Comparison of ENCODE assay signal across 29 mouse cellular contexts in the genomic region with DNA sequence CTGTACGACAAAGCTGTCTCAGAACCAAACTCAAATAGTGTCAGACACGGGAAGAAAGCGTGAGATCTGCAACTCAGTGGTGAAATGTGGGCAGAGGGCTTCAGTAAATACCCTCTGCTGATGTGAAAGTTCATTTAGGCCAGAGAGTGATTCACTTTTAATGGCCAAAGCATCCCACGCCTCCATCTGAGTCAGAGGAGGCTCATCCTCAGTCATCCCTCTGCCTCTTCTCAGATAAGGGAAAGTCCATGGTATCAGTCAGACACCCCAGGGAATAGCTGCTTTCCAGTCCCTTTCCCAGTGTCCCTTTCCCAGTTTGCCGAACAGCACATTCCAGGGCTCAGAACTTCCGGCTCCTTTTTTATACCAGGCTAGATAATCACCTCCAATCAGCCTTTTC. TPM values are rescaled to one million over a fixed set of nuclear protein-coding genes. Genes with fewer than 3 reads are reported as not detected.
DNase-seq lines count a peak whose midpoint lies in the region; ATAC-seq and TF ChIP-seq lines count a peak whose summit lies in the region.
"Had no signal": no experiment of that assay in that cellular context is flagged by ENCODE, and none has a peak within 500 bp of the region (broad histone marks: within the 10 kb centered on the region; RNA-seq: fewer than 3 reads in every experiment).

No protein-coding gene starts in this region.

- H3K4me2 ChIP-seq in embryonic facial prominence, embryonic 13.5 days: no peak overlapping the region
- no peak overlapping the region for H3K4me2 ChIP-seq in forebrain, embryonic 16.5 days (ENCODE audit: low read length)
- H3K4me2 ChIP-seq: embryonic facial prominence, embryonic 15.5 days; hindbrain, embryonic 13.5 days; kidney, embryonic 15.5 days; limb, embryonic 12.5 days; liver, embryonic 11.5 days; midbrain, embryonic 11.5 days; neural tube, embryonic 12.5 days had no signal

- TF ChIP-seq CTCF in Patski (IDR thresholded peaks at IDR 0.05): no peak

- H3K4me3 ChIP-seq in embryonic facial prominence, embryonic 13.5 days: no peak overlapping the region
- no peak overlapping the region for H3K4me3 ChIP-seq in embryonic facial prominence, embryonic 10.5 days
- no peak overlapping the region for H3K4me3 ChIP-seq in forebrain, embryonic 16.5 days (replicated peaks; ENCODE audit: low read length)
- H3K4me3 ChIP-seq: embryonic facial prominence, embryonic 15.5 days; hindbrain, embryonic 13.5 days; kidney, embryonic 15.5 days; limb, embryonic 12.5 days; neural tube, embryonic 12.5 days had no signal

- H3K9ac ChIP-seq in embryonic facial prominence, embryonic 13.5 days: no peak overlapping the region
- no peak overlapping the region for H3K9ac ChIP-seq in forebrain, embryonic 16.5 days (replicated peaks; ENCODE audit: low read depth, low read length)
- H3K9ac ChIP-seq: embryonic facial prominence, embryonic 15.5 days; forebrain, postnatal 0 days; hindbrain, embryonic 13.5 days; kidney, embryonic 15.5 days; limb, embryonic 12.5 days; liver, postnatal 0 days; neural tube, embryonic 12.5 days had no signal

- CTCF ChIA-PET in Patski (lab: Charles Lee): interaction anchor here (3.0 kb wide), 1 partner anchor 11 kb away, joined by 8 read pairs; no protein-coding TSS in a partner anchor

- peaks cover 32% of the 10 kb centered on the region for H3K4me1 ChIP-seq in embryonic facial prominence, embryonic 13.5 days
- H3K4me1 ChIP-seq in embryonic facial prominence, embryonic 10.5 days: peaks cover 13% of the 10 kb centered on the region; the same call in 1 of the 2 replicates
- H3K4me1 ChIP-seq in forebrain, embryonic 16.5 days (replicated peaks; ENCODE audit: control insufficient read depth, insufficient read depth, low read length): no peaks in the 10 kb centered on the region
- H3K4me1 ChIP-seq: hindbrain, embryonic 13.5 days; neural tube, embryonic 12.5 days had no signal

- H3K27ac ChIP-seq in embryonic facial prominence, embryonic 13.5 days: 0 out of 2 replicates have a peak overlapping the region, but pooled peaks have one; percentile 11
- H3K27ac ChIP-seq in embryonic facial prominence, embryonic 10.5 days (replicated peaks): no peak overlapping the region
- H3K27ac ChIP-seq in forebrain, embryonic 16.5 days (ENCODE audit: low read length): no peak overlapping the region
- H3K27ac ChIP-seq: hindbrain, embryonic 13.5 days; kidney, embryonic 15.5 days; limb, embryonic 12.5 days; neural tube, embryonic 12.5 days had no signal

- no peaks in the 10 kb centered on the region for H3K9me3 ChIP-seq in embryonic facial prominence, embryonic 13.5 days
- no peaks in the 10 kb centered on the region for H3K9me3 ChIP-seq in embryonic facial prominence, embryonic 10.5 days
- H3K9me3 ChIP-seq in forebrain, embryonic 16.5 days (ENCODE audit: control insufficient read depth, low read length): no peaks in the 10 kb centered on the region
- H3K9me3 ChIP-seq: embryonic facial prominence, embryonic 15.5 days; hindbrain, embryonic 13.5 days; kidney, embryonic 15.5 days; limb, embryonic 12.5 days; neural tube, embryonic 12.5 days had no signal

- H3K27me3 ChIP-seq in embryonic facial prominence, embryonic 13.5 days: no peaks in the 10 kb centered on the region
- no peaks in the 10 kb centered on the region for H3K27me3 ChIP-seq in embryonic facial prominence, embryonic 10.5 days (replicated peaks; ENCODE audit: low read depth, poor library complexity, severe bottlenecking)
- no peaks in the 10 kb centered on the region for H3K27me3 ChIP-seq in Patski
- no peaks in the 10 kb centered on the region for H3K27me3 ChIP-seq in forebrain, embryonic 16.5 days (replicated peaks; ENCODE audit: control insufficient read depth, insufficient read depth, low read length)
- H3K27me3 ChIP-seq: embryonic facial prominence, embryonic 15.5 days; hindbrain, embryonic 13.5 days; kidney, embryonic 15.5 days; limb, embryonic 12.5 days; neural tube, embryonic 12.5 days had no signal

- WGBS in embryonic facial prominence, embryonic 13.5 days: 79% methylated on average over 6 of the region's 6 CpGs
- WGBS in embryonic facial prominence, embryonic 10.5 days: 83% methylated on average over 6 of the region's 6 CpGs
- WGBS in forebrain, embryonic 16.5 days: 86% methylated on average over 6 of the region's 6 CpGs

- ATAC-seq in embryonic facial prominence, embryonic 13.5 days (ENCODE audit: insufficient number of reproducible peaks, insufficient read depth, low FRiP score, low TSS enrichment, low read depth): no peak
- no peak for ATAC-seq in Patski
- ATAC-seq in forebrain, embryonic 16.5 days: no peak
- ATAC-seq: activated CD4-positive, CD25-positive, alpha-beta regulatory T cell, adult 4 months; CD4-positive, CD25-positive, alpha-beta regulatory T cell, adult 4 months; forebrain, postnatal 0 days; intestine, embryonic 16.5 days; liver, postnatal 0 days; midbrain, embryonic 16.5 days had no signal

- H3K36me3 ChIP-seq in embryonic facial prominence, embryonic 13.5 days: peaks cover 66% of the 10 kb centered on the region
- peaks cover 77% of the 10 kb centered on the region for H3K36me3 ChIP-seq in embryonic facial prominence, embryonic 10.5 days (replicated peaks)
- no peaks in the 10 kb centered on the region for H3K36me3 ChIP-seq in forebrain, embryonic 16.5 days (ENCODE audit: control insufficient read depth, insufficient read depth)
- H3K36me3 ChIP-seq: neural tube, embryonic 12.5 days had no signal

- POLR2A ChIA-PET in Patski (lab: Charles Lee): interaction anchor here (0.8 kb wide), 1 partner anchor 127 kb away, joined by 3 read pairs; no protein-coding TSS in a partner anchor

- in situ Hi-C loops in Patski (cut with MboI; ENCODE audit: low pct_unique_long_range_greater_than_20kb): no loop called here

- no peak for DNase-seq in embryonic facial prominence, embryonic 10.5 days (ENCODE audit: low spot score)
- DNase-seq in heart, adult 9 months (ENCODE audit: low spot score in 2 of 2): peak; percentile 23 to 33
- DNase-seq in heart, postnatal 25 days (ENCODE audit: low spot score): no peak
- DNase-seq in Patski (ENCODE audit: low read depth, low spot score): peak; percentile 33
- peak; percentile 13 for DNase-seq in skeletal muscle tissue, adult 2 months (ENCODE audit: low read depth, low spot score)
- DNase-seq: adrenal gland, postnatal 10 days; cerebellum, adult 18-20 months; cerebellum, postnatal 10 days; forebrain, postnatal 0 days; gastrocnemius, postnatal 14 days; heart, postnatal 4 days; liver, postnatal 0 days; lung, postnatal 36 days; right cerebral cortex, postnatal 4 days; thymus, adult 2 months; thymus, postnatal 36 days had no signal

- intact Hi-C loops in heart, postnatal 25 days (cut with DNase I): no loop called here

RNA-seq across cellular contexts. Expression of a gene that starts 30.7 kb away (rescaled TPM):
- 9.3 and 11.4 TPM in 2 replicates for polyA plus RNA-seq in embryonic facial prominence, embryonic 13.5 days (2015; fragmentation: Nextera tagmentation; extraction: Ambion mirVana)
- polyA plus RNA-seq in embryonic facial prominence, embryonic 10.5 days (2016; fragmentation: Nextera tagmentation; extraction: Ambion mirVana): 2.8 and 3.3 TPM in 2 replicates
- 1 to 10 TPM; 3.2 to 3.9 TPM for total RNA-seq in heart, postnatal 25 days (2021)
- 8.5 TPM for polyA plus RNA-seq in Patski (2021)
- polyA plus RNA-seq in forebrain, embryonic 16.5 days (2015; fragmentation: Nextera tagmentation; extraction: Ambion mirVana): 7.4 and 7.5 TPM in 2 replicates

Comparison
In these comparisons a context has a peak if more than half of its experiments do, and no peak if none do; other contexts are left out.
1. DNase-seq: peak in heart, adult 9 months (2 of 2), Patski (single experiment) and skeletal muscle tissue, adult 2 months (single experiment); none in embryonic facial prominence, embryonic 10.5 days (single experiment) and heart, postnatal 25 days (single experiment).